Mouse (Mus musculus): ENCODE measurements around the gene Lilra6. TPM values are rescaled to one million over a fixed set of nuclear protein-coding genes. Genes with fewer than 3 reads are reported as not detected.
"Not testable (repeated sequence)": the region's sequence is repeated elsewhere in the genome, so short reads cannot be mapped to it uniquely, and the experiment has no call there.

Lilra6 gene
- total and polyA plus RNA-seq, 3 experiments = 0.08 to 1.0 (median 0.26) TPM

DNA sequence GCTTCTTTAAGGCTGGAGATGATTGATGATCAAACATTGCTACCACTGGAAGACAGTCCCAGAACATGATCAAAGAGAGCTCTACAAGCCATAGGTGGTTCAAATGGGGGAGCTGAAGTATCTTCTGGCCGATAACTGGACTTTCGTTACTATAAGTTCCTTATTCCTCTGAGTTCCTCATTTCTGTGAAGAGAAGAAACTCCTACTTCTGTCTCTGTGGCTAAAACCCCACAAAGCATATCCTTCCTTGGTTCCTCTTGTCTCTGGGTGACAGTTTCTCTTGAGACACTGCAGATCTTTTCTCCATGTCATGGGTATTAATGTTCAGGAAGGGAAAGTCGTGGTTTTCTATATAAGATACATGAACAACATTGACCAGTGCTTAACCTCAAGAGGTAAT lies 25.6 kb upstream of the Lilra6 start:
- H3K36me3 ChIP-seq (replicated peaks in 1 of 2; ENCODE audit: control insufficient read depth in 1 of 2, insufficient read depth in 1 of 2, low read length in 1 of 2) = no peaks in the 10 kb centered on the region
- peak overlapping the region; percentile 38; the same call in 1 of the 2 replicates for H3K4me2 ChIP-seq (ENCODE audit: insufficient read depth, low read depth, poor library complexity, severe bottlenecking)
- TF ChIP-seq MEF2A (IDR thresholded peaks at IDR 0.05; ENCODE audit: borderline replicate concordance, low read depth, low read length) (no peak), EP300 (IDR thresholded peaks at IDR 0.05; ENCODE audit: low read length) (peak; percentile 67)
- no peak overlapping the region for H3K4me3 ChIP-seq (replicated peaks in 1 of 3; ENCODE audit: low read depth in 2 of 3, low read length in 2 of 3, poor library complexity in 1 of 3)
- H3K4me1 ChIP-seq (ENCODE audit: control insufficient read depth in 1 of 2, insufficient read depth in 2 of 2) = peaks cover 10 to 25% of the 10 kb centered on the region in 2 experiments
- no peaks in the 10 kb centered on the region for H3K27me3 ChIP-seq (replicated peaks)
- no peaks in the 10 kb centered on the region for H3K9me3 ChIP-seq (replicated peaks; ENCODE audit: low read length)
- in situ Hi-C loops (cut with MboI; ENCODE audit: low pct_ligation_motif_present, low pct_unique_long_range_greater_than_20kb, low sequenced_read_pairs) (no loop called here), dilution Hi-C loops (cut with MboI; ENCODE audit: extremely low pct_ligation_motif_present, extremely low pct_unique_long_range_greater_than_20kb, low sequenced_read_pairs) (no loop called here)
- H3K79me2 ChIP-seq (replicated peaks; ENCODE audit: control insufficient read depth, extremely low read depth, insufficient read depth, poor library complexity, severe bottlenecking) = no peaks in the 10 kb centered on the region
- H3K27ac ChIP-seq (ENCODE audit: insufficient read depth, low read depth) = no peak overlapping the region
- H3K9ac ChIP-seq (ENCODE audit: insufficient read depth, low read depth) = no peak overlapping the region
- DNase-seq (ENCODE audit: extremely low read depth) = peak; percentile 44

DNA sequence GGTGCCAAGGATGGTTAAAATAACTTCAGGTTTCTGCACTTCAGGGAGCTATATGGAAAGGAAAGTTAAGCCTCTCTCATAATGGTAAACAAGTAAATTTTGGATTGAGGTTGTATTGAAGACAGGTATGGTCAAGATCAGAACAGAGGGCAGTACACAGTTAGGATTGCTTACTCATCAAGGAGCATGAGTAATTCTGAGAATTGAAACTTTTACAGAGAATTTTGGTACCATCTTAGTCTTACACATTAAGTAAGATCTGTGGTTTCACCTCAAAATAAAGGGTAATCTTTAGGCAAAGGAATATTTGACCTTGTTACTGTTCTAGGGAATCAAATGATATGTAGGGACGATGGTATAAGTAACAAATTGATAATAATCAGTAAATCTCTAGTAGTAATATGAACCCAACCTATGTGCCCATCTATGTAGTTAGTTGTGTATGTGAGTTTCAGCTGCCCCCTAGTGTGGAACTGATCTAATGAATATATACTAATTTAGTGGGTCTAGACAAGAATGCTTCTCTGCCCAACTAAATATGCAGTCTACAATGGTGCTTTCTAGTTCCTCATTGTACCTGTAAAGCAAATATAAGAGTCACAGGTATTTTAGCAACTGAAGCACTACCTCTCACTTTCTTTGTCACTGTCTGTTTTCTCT lies 24.7 kb upstream of the Lilra6 start:
- Histone ChIP-seq H3K27me3 (replicated peaks) (no peaks in the 10 kb centered on the region), H3K36me3 (replicated peaks in 1 of 2; ENCODE audit: control insufficient read depth in 1 of 2, insufficient read depth in 1 of 2, low read length in 1 of 2) (no peaks in the 10 kb centered on the region), H3K9me3 (replicated peaks; ENCODE audit: low read length) (no peaks in the 10 kb centered on the region), H3K4me1 (ENCODE audit: control insufficient read depth in 1 of 2, insufficient read depth in 2 of 2) (peaks cover 10 to 28% of the 10 kb centered on the region in 2 experiments), H3K9ac (ENCODE audit: insufficient read depth, low read depth) (no peak overlapping the region), H3K4me3 (replicated peaks in 1 of 3; ENCODE audit: low read depth in 2 of 3, low read length in 2 of 3, poor library complexity in 1 of 3) (no peak overlapping the region), H3K79me2 (replicated peaks; ENCODE audit: control insufficient read depth, extremely low read depth, insufficient read depth, poor library complexity, severe bottlenecking) (no peaks in the 10 kb centered on the region), H3K27ac (ENCODE audit: insufficient read depth, low read depth) (no peak overlapping the region), H3K4me2 (ENCODE audit: insufficient read depth, low read depth, poor library complexity, severe bottlenecking) (no peak overlapping the region)
- peak; percentile 27 for DNase-seq (ENCODE audit: extremely low read depth)
- no peak for TF ChIP-seq NRF1 (IDR thresholded peaks at IDR 0.05; ENCODE audit: low read depth, low read length)
- peak; percentile 49 for TF ChIP-seq RAD21 (IDR thresholded peaks at IDR 0.05; ENCODE audit: low read depth, low read length)
- TF ChIP-seq JUN (IDR thresholded peaks at IDR 0.05; ENCODE audit: insufficient read depth, low read depth, low read length) = peak; percentile 80
- TF ChIP-seq JUND (conservative IDR thresholded peaks at IDR 0.05; ENCODE audit: low read depth, low read length) = peak; percentile 92
- TF ChIP-seq NELFE (IDR thresholded peaks at IDR 0.05; ENCODE audit: low read depth, low read length) = no peak
- peak; percentile 65; the same call in 1 of the 2 replicates for TF ChIP-seq MAFK (IDR thresholded peaks at IDR 0.05; ENCODE audit: insufficient replicate concordance, low read length)
- TF ChIP-seq IRF4 (IDR thresholded peaks at IDR 0.05; ENCODE audit: low read depth, low read length) = peak; percentile 64; the same call in 1 of the 2 replicates
- peak; percentile 81 for TF ChIP-seq EP300 (IDR thresholded peaks at IDR 0.05; ENCODE audit: low read length)
- TF ChIP-seq CTCF (conservative IDR thresholded peaks at IDR 0.05 in 1 of 2, IDR thresholded peaks at IDR 0.05 in 1 of 2; ENCODE audit: low read depth in 2 of 2, low read length in 2 of 2) = peak in 1 of 2 experiments; percentile 53; a peak in 2 of 4 replicates
- no peak for TF ChIP-seq SIN3A (IDR thresholded peaks at IDR 0.05; ENCODE audit: low read length)
- TF ChIP-seq SMC3 (IDR thresholded peaks at IDR 0.05; ENCODE audit: low read depth, low read length) = 0 out of 2 replicates have a peak, but pooled peaks have one; percentile 6
- in situ Hi-C loops (cut with MboI; ENCODE audit: low pct_ligation_motif_present, low pct_unique_long_range_greater_than_20kb, low sequenced_read_pairs) = no loop called here
- dilution Hi-C loops (cut with MboI; ENCODE audit: extremely low pct_ligation_motif_present, extremely low pct_unique_long_range_greater_than_20kb, low sequenced_read_pairs) = no loop called here

DNA sequence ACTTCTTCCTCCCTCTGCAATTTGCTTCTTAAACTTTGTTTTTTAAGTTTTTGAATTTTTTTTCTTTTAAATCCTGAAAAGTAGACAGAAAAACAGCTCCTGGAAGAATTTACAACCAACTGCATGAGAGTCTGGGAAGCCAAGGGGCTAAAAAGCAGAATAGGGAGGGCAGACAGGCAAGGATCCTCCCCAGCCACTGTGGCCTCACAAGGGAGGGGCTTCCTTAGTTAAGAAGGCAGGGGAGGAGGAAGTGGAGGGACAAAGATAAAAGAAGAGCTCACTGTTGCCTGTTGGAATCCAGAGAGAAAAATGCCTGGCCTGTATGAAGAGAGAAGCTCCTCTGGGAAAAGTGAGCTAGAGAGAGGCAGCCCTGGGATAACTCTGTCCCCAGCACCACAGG lies 20.2 kb upstream of the Lilra6 start:
- H3K36me3 ChIP-seq (replicated peaks in 1 of 2; ENCODE audit: control insufficient read depth in 1 of 2, insufficient read depth in 1 of 2, low read length in 1 of 2); H3K4me3 ChIP-seq (replicated peaks in 1 of 3; ENCODE audit: low read depth in 2 of 3, low read length in 2 of 3, poor library complexity in 1 of 3); H3K27me3 ChIP-seq (replicated peaks); dilution Hi-C loops (cut with MboI; ENCODE audit: extremely low pct_ligation_motif_present, extremely low pct_unique_long_range_greater_than_20kb, low sequenced_read_pairs); in situ Hi-C loops (cut with MboI; ENCODE audit: low pct_ligation_motif_present, low pct_unique_long_range_greater_than_20kb, low sequenced_read_pairs); H3K79me2 ChIP-seq (replicated peaks; ENCODE audit: control insufficient read depth, extremely low read depth, insufficient read depth, poor library complexity, severe bottlenecking); H3K9ac ChIP-seq (ENCODE audit: insufficient read depth, low read depth); H3K9me3 ChIP-seq (replicated peaks; ENCODE audit: low read length); H3K4me2 ChIP-seq (ENCODE audit: insufficient read depth, low read depth, poor library complexity, severe bottlenecking); H3K27ac ChIP-seq (ENCODE audit: insufficient read depth, low read depth); DNase-seq (ENCODE audit: extremely low read depth): not testable (repeated sequence)
- H3K4me1 ChIP-seq (ENCODE audit: control insufficient read depth in 1 of 2, insufficient read depth in 2 of 2) = peaks cover 6 to 19% of the 10 kb centered on the region in 2 experiments
